Mouse (Mus musculus) lung, adult 2 months (tissue): ENCODE results near the gene Slc28a3. TPM values are rescaled to one million over a fixed set of nuclear protein-coding genes. Genes with fewer than 3 reads are reported as not detected.

ENCODE experiments used
- DNase-seq: peaks from one replicate; pipeline ENCODE4 v3.0.0; 2022
- H3K4me1 ChIP-seq: fragments of 200-500 bp; 2 replicates; pipeline ENCODE4 v1.6.1; 2011; ENCODE audit warnings: low read length; ENCODE audit not compliant: control insufficient read depth, insufficient read depth
- H3K4me3 ChIP-seq: fragments of 200-500 bp; replicated peaks from 2 replicates; pipeline ENCODE3; 2011; ENCODE audit warnings: low read depth, mild to moderate bottlenecking, control low read depth, low read length; ENCODE audit errors: extremely low read depth
- CTCF ChIP-seq: fragments of 200-500 bp; IDR thresholded peaks from 2 replicates; pipeline ENCODE4 v1.5.1; 2011; ENCODE audit warnings: mild to moderate bottlenecking, low read length, control low read depth; ENCODE audit not compliant: insufficient read depth
- POLR2A ChIP-seq: fragments of 200-500 bp; IDR thresholded peaks from 2 replicates; pipeline ENCODE4 v1.6.1; 2011; ENCODE audit warnings: low read depth, mild to moderate bottlenecking, control low read depth, low read length, borderline replicate concordance; ENCODE audit errors: extremely low read depth
- WGBS: fragments of 180-500 bp; shearing (Covaris S2); methylation state at CpG from one replicate; pipeline ENCODE4 v1.1.7; 2018; 5-methylcytosine and 5-hydroxymethylcytosine counted together
- polyA plus RNA-seq: library from polyadenylated mRNA; depleted of rRNA; stranded (reverse); fragments of >200 nt; gene quantifications from 2 replicates; pipeline ENCODE4 v1.2.3, GENCODE M21; 2012

The Slc28a3 gene
- polyA plus RNA-seq, 1 experiment: 2.0 TPM

- Histone ChIP-seq H3K4me1 (no peaks in the 10 kb centered on the region; the same call in 1 of the 2 replicates), H3K4me3 (no peak overlapping the region)
- no peak for DNase-seq
- TF ChIP-seq CTCF (no peak), POLR2A (no peak)
- WGBS: 80% methylated on average over 2 of the region's 2 CpGs
Observed at GRCm38 (mm10) chr13:58536466-58537231, 74.0 kb downstream of the Slc28a3 start.

GRCm38 (mm10) chr13:58535321-58535720 lies 75.4 kb downstream of the Slc28a3 start:
- DNase-seq: no peak
- 57% methylated on average over 2 of the region's 2 CpGs for WGBS
- H3K4me1 ChIP-seq: no peaks in the 10 kb centered on the region; the same call in 1 of the 2 replicates
- no peak overlapping the region for H3K4me3 ChIP-seq
- TF ChIP-seq POLR2A (no peak), CTCF (no peak)

GRCm38 (mm10) chr13:58534861-58535260 lies 75.8 kb downstream of the Slc28a3 start:
- H3K4me3 ChIP-seq: no peak overlapping the region
- DNase-seq: no peak
- no peaks in the 10 kb centered on the region; the same call in 1 of the 2 replicates for H3K4me1 ChIP-seq
- TF ChIP-seq POLR2A (no peak), CTCF (no peak)
- WGBS: 70% methylated on average over 3 of the region's 3 CpGs

GRCm38 (mm10) chr13:58534216-58534841 lies 76.3 kb downstream of the Slc28a3 start:
- TF ChIP-seq POLR2A (no peak), CTCF (no peak)
- 55% methylated on average over 7 of the region's 7 CpGs for WGBS
- H3K4me1 ChIP-seq: no peaks in the 10 kb centered on the region; the same call in 1 of the 2 replicates
- DNase-seq: no peak
- H3K4me3 ChIP-seq: no peak overlapping the region

GRCm38 (mm10) chr13:58524581-58524980 lies 86.1 kb downstream of the Slc28a3 start:
- WGBS: 78% methylated on average over 3 of the region's 3 CpGs
- no peak for TF ChIP-seq CTCF
- no peak for TF ChIP-seq POLR2A
- H3K4me3 ChIP-seq: no peak overlapping the region
- DNase-seq: no peak
- H3K4me1 ChIP-seq: no peaks in the 10 kb centered on the region

- WGBS: 41% methylated on average over 7 of the region's 7 CpGs
- no peak overlapping the region for H3K4me3 ChIP-seq
- DNase-seq: no peak
- H3K4me1 ChIP-seq: no peaks in the 10 kb centered on the region
- TF ChIP-seq POLR2A: no peak
- no peak for TF ChIP-seq CTCF
Observed at GRCm38 (mm10) chr13:58523761-58524117, 86.9 kb downstream of the Slc28a3 start.

- WGBS: 9% methylated on average over 20 of the region's 20 CpGs
- DNase-seq: no peak
- Histone ChIP-seq H3K4me1 (no peaks in the 10 kb centered on the region), H3K4me3 (no peak overlapping the region)
- no peak for TF ChIP-seq CTCF
- no peak for TF ChIP-seq POLR2A
Observed at GRCm38 (mm10) chr13:58523011-58523760, 87.5 kb downstream of the Slc28a3 start.

- Histone ChIP-seq H3K4me1 (no peaks in the 10 kb centered on the region), H3K4me3 (no peak overlapping the region)
- 83% methylated on average over 9 of the region's 9 CpGs for WGBS
- no peak for TF ChIP-seq CTCF
- no peak for TF ChIP-seq POLR2A
- no peak for DNase-seq
Observed at GRCm38 (mm10) chr13:58521331-58522030, 89.2 kb downstream of the Slc28a3 start.

GRCm38 (mm10) chr13:58520580-58521330 lies 89.9 kb downstream of the Slc28a3 start:
- DNase-seq: no peak
- whole genome bisulfite sequencing: 54% methylated on average over 7 of the region's 7 CpGs

More at GRCm38 (mm10) chr13:58520580-58521330, 89.9 kb downstream of the Slc28a3 start:
- TF ChIP-seq POLR2A (no peak), CTCF (no peak)
- Histone ChIP-seq H3K4me1 (no peaks in the 10 kb centered on the region), H3K4me3 (no peak overlapping the region)
